Mouse (Mus musculus) ovary, adult 10 weeks (tissue): Measurements from ENCODE around the gene Olfr1154. TPM values are rescaled to one million over a fixed set of nuclear protein-coding genes. Genes with fewer than 3 reads are reported as not detected.

ENCODE experiments used
- polyA plus RNA-seq: library from polyadenylated mRNA; stranded (reverse); fragments of 350-450 nt; fragmentation: Illumina TruSeq; extraction: RNeasy Lipid Tissue Mini Kit (QIAGEN cat#74804); gene quantifications from one replicate; pipeline ENCODE4 v1.2.3, GENCODE M21; 2014

The Olfr1154 gene
- polyA plus RNA-seq = not detected

DNA sequence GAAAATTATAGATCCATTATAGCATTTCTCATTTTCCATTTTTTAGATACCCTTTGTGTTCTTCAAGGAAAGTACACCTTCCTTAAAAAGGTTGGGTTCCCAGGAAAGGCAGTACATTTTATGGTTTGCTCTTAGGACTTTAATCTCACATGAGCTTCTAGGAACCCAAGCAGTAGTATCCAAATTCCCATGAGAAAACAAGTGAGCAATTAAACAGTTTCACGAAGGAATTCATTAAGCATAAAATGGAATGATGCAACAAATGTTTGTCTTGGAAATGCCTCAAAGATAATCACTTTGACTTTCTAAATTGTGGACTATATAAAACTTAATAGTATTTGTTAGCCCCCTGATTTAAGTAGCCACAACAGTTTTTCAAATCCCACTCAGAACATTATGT lies at the start of gene Olfr1154:
Olfr1154 (minus strand) TSS at position 101 of the 400 bp plus-strand sequence.

DNA sequence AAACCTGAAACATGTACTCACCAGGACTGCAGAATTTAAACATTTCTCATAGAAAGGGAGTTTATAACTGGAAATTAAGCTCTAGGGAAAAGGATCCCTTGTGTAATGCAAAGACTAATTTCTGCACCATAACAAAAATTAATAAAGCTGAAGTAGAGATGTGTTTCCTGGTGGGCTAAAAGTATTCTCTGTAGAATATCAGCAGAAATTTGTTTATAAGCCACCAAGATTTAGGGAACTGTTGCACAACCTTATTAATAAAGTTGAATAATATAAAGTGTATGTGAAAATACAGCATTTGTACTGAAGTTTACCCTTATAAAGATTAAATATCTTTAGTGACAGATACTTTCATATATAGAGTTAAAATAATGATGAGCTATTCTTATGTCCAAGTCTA lies 48.0 kb upstream of the Olfr1154 start, which contains the start of gene Olfr1156:
Olfr1156 (minus strand) TSS at position 101 of the 400 bp plus-strand sequence.

DNA sequence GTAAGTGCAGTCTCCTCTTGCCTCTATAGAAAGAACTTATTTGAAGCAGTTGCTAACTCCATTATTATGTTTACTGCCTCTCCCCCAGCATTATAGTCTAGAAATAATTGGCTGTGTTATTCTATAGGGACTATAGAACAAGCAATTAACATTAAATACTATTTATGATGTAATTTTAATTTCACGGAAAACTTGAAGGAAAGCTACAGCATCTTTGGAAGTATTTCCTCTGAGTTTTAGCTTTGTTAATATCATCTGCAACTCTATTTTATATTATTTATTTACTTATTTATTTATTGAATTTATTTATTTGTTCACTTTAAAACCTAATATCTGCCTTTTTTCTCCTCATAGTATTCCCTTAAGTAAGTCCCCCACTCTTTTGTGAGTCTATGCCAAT lies 40.1 kb upstream of the Olfr1154 start, which contains the start of gene Olfr1155:
Olfr1155 (minus strand) TSS at position 101 of the 400 bp plus-strand sequence.

GRCm38 (mm10) chr2:87894662-87895061 lies 10.3 kb downstream of the Olfr1154 start, which contains the start of gene Olfr1153:
TSS of gene Olfr1153 (plus strand) at chr2:87894962.

DNA sequence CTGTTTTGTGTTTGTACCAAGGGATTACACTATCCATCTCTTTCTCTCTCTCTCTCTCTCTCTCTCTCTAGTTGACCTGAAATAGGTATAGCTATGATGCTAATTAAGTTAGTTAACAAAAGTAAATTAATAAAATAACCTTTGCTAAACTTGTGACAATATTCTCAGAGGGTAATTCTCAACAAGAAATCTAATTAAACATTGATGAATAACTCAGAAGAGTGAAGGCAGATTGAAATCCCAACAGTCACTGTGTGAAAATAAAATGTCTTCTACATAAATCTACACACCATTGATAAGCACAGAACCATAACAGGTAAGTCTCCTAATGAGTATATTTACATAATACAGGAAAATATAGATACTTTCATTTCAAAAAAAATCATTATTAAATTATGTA lies 38.8 kb downstream of the Olfr1154 start, which contains the start of gene Olfr1152:
Olfr1152 (plus strand) TSS at position 301 of the 400 bp plus-strand sequence.

DNA sequence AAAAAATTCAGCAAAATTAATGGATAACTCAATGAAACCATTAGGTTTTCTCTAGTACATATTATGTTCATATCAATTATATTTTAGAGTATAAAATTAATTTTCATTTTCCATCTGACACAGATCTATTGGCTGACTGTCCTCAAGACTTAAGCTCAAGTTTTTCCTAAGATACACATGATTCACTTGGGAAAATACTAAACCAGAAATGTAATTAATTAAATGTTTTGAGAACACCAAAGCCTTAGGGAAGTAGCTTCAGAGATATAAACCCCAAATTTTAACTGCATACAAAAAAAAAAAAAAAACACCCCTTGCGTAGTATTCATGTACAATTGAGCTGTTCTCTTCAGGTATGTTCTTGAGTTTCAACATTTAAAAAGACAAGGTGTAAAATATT lies 49.4 kb downstream of the Olfr1154 start, which contains the start of gene Olfr1151:
Olfr1151 (plus strand) TSS at position 301 of the 400 bp plus-strand sequence.

Other genes starting within 250 kb of the Olfr1154 start
- gene Olfr1134, start 246.7 kb downstream of the Olfr1154 start, polyA plus RNA-seq = not detected
- gene Olfr1135, start 231.5 kb downstream of the Olfr1154 start, polyA plus RNA-seq = not detected
- not detected for gene Olfr1136, start 211.2 kb downstream of the Olfr1154 start, polyA plus RNA-seq
- not detected for gene Olfr1137, start 192.0 kb downstream of the Olfr1154 start, polyA plus RNA-seq
- gene Olfr1138, start 165.2 kb downstream of the Olfr1154 start, polyA plus RNA-seq = not detected
- not detected for gene Olfr1140, start 161.4 kb downstream of the Olfr1154 start, polyA plus RNA-seq
- not detected for gene Olfr1141, start 151.2 kb downstream of the Olfr1154 start, polyA plus RNA-seq
- gene Olfr152, start 125.7 kb downstream of the Olfr1154 start, polyA plus RNA-seq = not detected
- gene Olfr1143, start 104.6 kb downstream of the Olfr1154 start, polyA plus RNA-seq = not detected
- gene Olfr1145, start 95.3 kb downstream of the Olfr1154 start, polyA plus RNA-seq = not detected
- not detected for gene Olfr1148, start 74.6 kb downstream of the Olfr1154 start, polyA plus RNA-seq
- gene Olfr1150-ps1, start 61.2 kb downstream of the Olfr1154 start, polyA plus RNA-seq = not detected
- not detected for gene Olfr1151, start 49.3 kb downstream of the Olfr1154 start, polyA plus RNA-seq
- gene Olfr1152, start 38.7 kb downstream of the Olfr1154 start, polyA plus RNA-seq = not detected
- not detected for gene Olfr1153, start 10.2 kb downstream of the Olfr1154 start, polyA plus RNA-seq
- gene Olfr1155, start 40.0 kb upstream of the Olfr1154 start, polyA plus RNA-seq = not detected
- gene Olfr1156, start 47.9 kb upstream of the Olfr1154 start, polyA plus RNA-seq = not detected
- not detected for gene Olfr1157, start 63.1 kb upstream of the Olfr1154 start, polyA plus RNA-seq
- gene Olfr74, start 69.5 kb upstream of the Olfr1154 start, polyA plus RNA-seq = not detected
- gene Olfr1158, start 84.9 kb upstream of the Olfr1154 start, polyA plus RNA-seq = not detected
- not detected for gene Olfr1160, start 103.1 kb upstream of the Olfr1154 start, polyA plus RNA-seq
- not detected for gene Olfr1161, start 117.6 kb upstream of the Olfr1154 start, polyA plus RNA-seq
- gene Olfr73, start 132.5 kb upstream of the Olfr1154 start, polyA plus RNA-seq = not detected
- gene Olfr1162, start 146.0 kb upstream of the Olfr1154 start, polyA plus RNA-seq = not detected
- not detected for gene Olfr1163, start 166.7 kb upstream of the Olfr1154 start, polyA plus RNA-seq
- not detected for gene Olfr1164, start 188.8 kb upstream of the Olfr1154 start, polyA plus RNA-seq
- not detected for gene Olfr1166, start 223.1 kb upstream of the Olfr1154 start, polyA plus RNA-seq